Mouse (Mus musculus) left cerebral cortex, adult 11 months (tissue): Measurements from ENCODE around the gene Trip4.

Experiments
- DNase-seq: peaks from one replicate; pipeline ENCODE4 v3.0.0; 2022; ENCODE audit warnings: low spot score

The Trip4 gene

GRCm38 (mm10) chr9:65834628-65835354, 73.8 kb downstream of the Trip4 start:
- no peak for DNase-seq

- DNase-seq = no peak
Observed at GRCm38 (mm10) chr9:65833640-65834039, 75.0 kb downstream of the Trip4 start.

GRCm38 (mm10) chr9:65833230-65833629, 75.4 kb downstream of the Trip4 start:
- DNase-seq = no peak

- DNase-seq = no peak
Observed at GRCm38 (mm10) chr9:65832041-65832440, 76.6 kb downstream of the Trip4 start.

GRCm38 (mm10) chr9:65831164-65831563, 77.4 kb downstream of the Trip4 start:
- DNase-seq = no peak

- no peak for DNase-seq
Observed at GRCm38 (mm10) chr9:65830255-65830654, 78.3 kb downstream of the Trip4 start.

GRCm38 (mm10) chr9:65829410-65829809, 79.2 kb downstream of the Trip4 start:
- DNase-seq = no peak

GRCm38 (mm10) chr9:65828511-65828910, 80.1 kb downstream of the Trip4 start:
- no peak for DNase-seq

GRCm38 (mm10) chr9:65828016-65828403, 80.6 kb downstream of the Trip4 start:
- no peak for DNase-seq

GRCm38 (mm10) chr9:65827344-65828015, 81.1 kb downstream of the Trip4 start, which contains the start of gene Zfp609:
Gene Zfp609 (minus strand): TSS chr9:65827564.
- peak; percentile 87 for DNase-seq

GRCm38 (mm10) chr9:65826588-65827343, 81.8 kb downstream of the Trip4 start:
- no peak for DNase-seq

- DNase-seq = no peak
Observed at GRCm38 (mm10) chr9:65826226-65826587, 82.4 kb downstream of the Trip4 start.

- no peak for DNase-seq
Observed at GRCm38 (mm10) chr9:65823716-65824462, 84.7 kb downstream of the Trip4 start.

GRCm38 (mm10) chr9:65822011-65822410, 86.6 kb downstream of the Trip4 start:
- DNase-seq = no peak

- no peak for DNase-seq
Observed at GRCm38 (mm10) chr9:65820301-65820700, 88.3 kb downstream of the Trip4 start.

- no peak for DNase-seq
Observed at GRCm38 (mm10) chr9:65818402-65818801, 90.2 kb downstream of the Trip4 start.

GRCm38 (mm10) chr9:65812841-65813240, 95.8 kb downstream of the Trip4 start:
- DNase-seq = no peak

GRCm38 (mm10) chr9:65811784-65812183, 96.8 kb downstream of the Trip4 start:
- no peak for DNase-seq

GRCm38 (mm10) chr9:65807818-65808217, 100.8 kb downstream of the Trip4 start:
- no peak for DNase-seq

- no peak for DNase-seq
Observed at GRCm38 (mm10) chr9:65807251-65807650, 101.3 kb downstream of the Trip4 start.

GRCm38 (mm10) chr9:65799770-65800169, 108.8 kb downstream of the Trip4 start:
- no peak for DNase-seq

- no peak for DNase-seq
Observed at GRCm38 (mm10) chr9:65795651-65796050, 112.9 kb downstream of the Trip4 start.
